Mouse (Mus musculus): Measurements from ENCODE around the gene Angptl8. TPM values are rescaled to one million over a fixed set of nuclear protein-coding genes. Genes with fewer than 3 reads are reported as not detected.

The Angptl8 gene
- total RNA-seq, 2 experiments from 2014 or later: not detected

DNA sequence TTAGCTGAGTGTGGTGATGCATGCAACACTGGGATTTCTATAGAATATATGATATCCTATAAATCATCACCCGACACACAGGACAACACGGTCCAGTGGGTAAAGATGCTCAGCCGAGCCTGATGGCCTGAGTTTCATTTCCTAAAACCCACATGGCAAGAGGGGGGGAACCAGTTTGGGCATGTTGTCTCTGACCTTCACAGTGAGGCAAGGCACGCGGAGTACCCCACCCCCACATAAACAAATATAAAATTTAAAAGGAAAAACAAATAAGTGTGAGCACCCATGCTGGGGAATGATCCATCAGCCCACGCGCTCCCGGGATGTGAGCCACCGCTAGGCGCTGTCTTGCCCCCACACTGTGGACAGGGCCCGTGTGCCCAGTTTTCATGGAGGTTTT lies 28.3 kb upstream of the Angptl8 start:
- no peak for DNase-seq (ENCODE audit: low spot score)
- intact Hi-C loops (cut with DNase I): loop anchor here (5.0 to 10.0 kb wide), 2 partner anchors 115 to 202 kb away; no protein-coding TSS in a partner anchor

DNA sequence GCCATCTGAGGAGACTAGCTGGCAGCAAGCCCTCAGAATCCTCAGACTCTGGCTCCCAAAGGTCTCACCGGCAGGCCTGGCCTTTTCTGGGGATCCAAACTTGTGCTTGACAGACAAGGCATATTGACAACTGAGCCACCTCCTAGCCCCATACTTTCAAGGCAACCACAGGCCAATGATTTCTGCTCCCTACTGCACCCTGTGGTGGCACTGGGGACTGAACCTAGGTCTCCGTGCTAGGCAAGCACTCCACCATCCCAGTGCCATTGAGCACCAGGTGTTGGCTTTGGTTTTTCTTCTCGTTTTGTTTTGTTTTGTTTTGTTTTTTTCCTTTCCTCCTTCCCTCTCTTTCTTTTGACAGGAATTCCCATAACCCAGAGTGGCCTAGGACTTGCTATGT lies 26.7 kb upstream of the Angptl8 start:
- intact Hi-C loops (cut with DNase I): loop anchor here (5.0 to 10.0 kb wide), 2 partner anchors 116 to 204 kb away; no protein-coding TSS in a partner anchor

DNA sequence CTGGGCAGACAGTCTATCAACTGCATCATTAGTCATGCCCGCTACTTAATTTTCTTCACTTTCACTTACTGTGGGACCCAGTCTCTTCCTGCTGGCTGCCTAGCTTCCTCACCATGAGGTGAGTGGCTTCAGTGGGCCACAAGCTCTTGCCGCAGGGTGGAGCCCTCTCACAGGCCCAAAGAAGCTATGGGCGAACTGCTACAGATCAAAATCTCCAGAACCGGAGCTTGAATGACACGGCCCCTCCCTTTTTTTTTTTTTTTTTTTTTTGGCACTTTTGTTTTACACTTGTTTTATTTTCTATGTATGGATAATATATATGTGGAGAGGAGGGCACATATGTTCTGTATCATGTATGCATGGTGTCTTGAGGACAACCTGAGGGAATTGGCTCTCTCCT lies 24.1 kb upstream of the Angptl8 start:
- DNase-seq (ENCODE audit: low spot score): no peak
- intact Hi-C loops (cut with DNase I): no loop called here

More for the DNA sequence above, 26.7 kb upstream of the Angptl8 start:
- no peak for DNase-seq (ENCODE audit: low spot score)

GRCm38 (mm10) chr9:21816716-21817305 lies 18.5 kb upstream of the Angptl8 start:
- intact Hi-C loops (cut with DNase I): no loop called here
- DNase-seq (ENCODE audit: low spot score): no peak

- intact Hi-C loops (cut with DNase I): no loop called here
- DNase-seq (ENCODE audit: low spot score): no peak
These were observed 17.2 kb upstream of the Angptl8 start for GRCm38 (mm10) chr9:21818125-21818524.

GRCm38 (mm10) chr9:21818561-21818960 lies 16.7 kb upstream of the Angptl8 start:
- intact Hi-C loops (cut with DNase I): no loop called here
- no peak for DNase-seq (ENCODE audit: low spot score)

GRCm38 (mm10) chr9:21819181-21819729 lies 16.1 kb upstream of the Angptl8 start:
- no peak for DNase-seq (ENCODE audit: low spot score)
- intact Hi-C loops (cut with DNase I): no loop called here

DNA sequence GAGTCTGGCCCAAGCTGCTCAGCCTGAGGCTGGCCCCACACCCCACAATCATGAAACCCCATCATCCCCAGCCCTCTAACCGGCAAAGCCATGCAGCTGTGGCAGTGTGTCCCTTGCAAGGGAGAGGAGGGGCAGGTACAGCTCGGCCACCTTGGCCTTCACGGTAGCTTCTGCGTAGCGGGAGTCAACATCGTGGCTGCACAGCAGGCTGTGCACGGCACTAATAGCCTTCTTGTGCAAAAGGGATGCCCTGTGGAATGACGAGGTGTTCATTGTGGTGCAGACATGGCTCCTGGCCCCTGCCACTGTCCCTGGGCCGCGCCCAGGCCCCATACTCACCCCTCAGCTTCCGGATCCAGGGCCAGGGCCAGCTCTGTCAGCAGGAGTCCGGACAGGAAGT lies 15.1 kb upstream of the Angptl8 start:
- intact Hi-C loops (cut with DNase I): no loop called here
- no peak for DNase-seq (ENCODE audit: low spot score)

DNA sequence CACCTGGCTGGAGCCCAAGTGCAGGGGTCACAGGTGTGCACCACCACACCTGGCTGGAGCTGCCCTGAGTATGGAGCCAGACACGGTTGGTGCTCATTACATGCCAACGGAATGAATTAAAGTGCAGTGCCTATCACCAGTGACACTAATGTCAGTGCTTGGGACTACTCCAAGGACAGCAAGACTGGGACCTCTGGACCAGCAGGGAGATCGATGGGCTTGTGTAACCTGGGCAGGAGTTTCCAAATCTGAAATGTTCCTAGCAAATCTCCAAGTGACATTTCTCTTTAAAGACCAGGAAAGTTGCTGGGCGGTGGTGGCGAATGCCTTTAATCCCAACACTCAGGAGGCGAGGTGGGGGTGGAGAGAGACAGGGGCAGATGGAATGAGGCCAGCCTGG lies 12.6 kb upstream of the Angptl8 start:
- intact Hi-C loops (cut with DNase I): no loop called here
- DNase-seq (ENCODE audit: low spot score): no peak

DNA sequence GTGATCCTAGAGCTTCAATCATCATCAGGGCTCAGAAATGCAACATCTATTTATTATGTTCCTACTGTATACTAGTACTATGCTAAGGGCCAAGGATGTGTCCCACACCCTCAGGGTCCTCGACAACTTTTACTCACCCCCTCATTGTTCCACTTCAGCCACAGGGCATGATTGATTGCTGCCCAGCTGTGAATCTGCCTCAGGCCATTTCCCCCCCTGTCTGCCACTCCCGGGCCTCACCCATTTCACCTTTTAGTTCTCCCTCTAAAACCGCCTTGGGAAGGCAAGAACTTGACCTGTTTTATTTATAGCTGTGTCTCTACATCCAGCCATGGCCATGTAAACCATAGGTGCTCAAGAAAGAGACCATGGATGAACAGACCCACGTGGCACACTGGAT lies 11.4 kb upstream of the Angptl8 start:
- intact Hi-C loops (cut with DNase I): no loop called here
- DNase-seq (ENCODE audit: low spot score): no peak

GRCm38 (mm10) chr9:21824366-21824765 lies 10.9 kb upstream of the Angptl8 start:
- no peak for DNase-seq (ENCODE audit: low spot score)
- intact Hi-C loops (cut with DNase I): no loop called here

DNA sequence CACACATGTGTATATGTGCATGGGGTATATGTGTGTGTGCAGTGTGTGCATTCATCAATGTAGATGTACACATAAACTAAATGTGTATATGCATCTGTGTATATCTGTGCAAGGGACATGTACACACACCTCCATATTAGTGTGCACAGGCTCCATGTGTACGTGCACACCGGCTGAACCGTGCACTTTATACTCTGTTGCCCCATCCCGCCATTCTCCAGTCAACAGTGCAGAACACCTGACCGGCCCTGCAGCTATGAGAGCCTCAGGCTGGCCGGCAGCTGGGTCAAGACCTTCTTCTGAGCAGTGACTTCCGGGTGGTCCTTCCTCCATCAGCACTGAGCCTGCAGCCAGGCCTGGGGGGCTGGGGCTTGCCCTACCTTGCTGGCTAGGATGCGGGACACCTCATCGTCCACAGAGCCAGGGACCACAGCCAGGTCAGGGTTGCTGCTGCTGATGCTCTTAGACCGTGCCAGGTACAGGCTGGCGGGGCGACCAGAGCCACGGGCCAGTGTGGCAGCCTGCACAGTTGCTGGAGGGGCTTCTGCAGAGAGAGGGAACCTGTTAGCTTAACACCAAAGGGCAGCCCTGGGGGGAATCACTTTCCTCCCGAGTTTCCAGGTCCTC lies 5.4 kb upstream of the Angptl8 start:
- no peak for DNase-seq (ENCODE audit: low spot score)
- intact Hi-C loops (cut with DNase I): no loop called here

- intact Hi-C loops (cut with DNase I): no loop called here
These were observed 4.9 kb upstream of the Angptl8 start for GRCm38 (mm10) chr9:21830461-21830850.

GRCm38 (mm10) chr9:21830936-21831335 lies 4.4 kb upstream of the Angptl8 start:
- intact Hi-C loops (cut with DNase I): no loop called here
- DNase-seq (ENCODE audit: low spot score): no peak

More at GRCm38 (mm10) chr9:21830461-21830850, 4.9 kb upstream of the Angptl8 start:
- DNase-seq (ENCODE audit: low spot score): no peak

- no peak for DNase-seq (ENCODE audit: low spot score)
- intact Hi-C loops (cut with DNase I): no loop called here
These were observed 3.6 kb upstream of the Angptl8 start for GRCm38 (mm10) chr9:21831558-21832240.

DNA sequence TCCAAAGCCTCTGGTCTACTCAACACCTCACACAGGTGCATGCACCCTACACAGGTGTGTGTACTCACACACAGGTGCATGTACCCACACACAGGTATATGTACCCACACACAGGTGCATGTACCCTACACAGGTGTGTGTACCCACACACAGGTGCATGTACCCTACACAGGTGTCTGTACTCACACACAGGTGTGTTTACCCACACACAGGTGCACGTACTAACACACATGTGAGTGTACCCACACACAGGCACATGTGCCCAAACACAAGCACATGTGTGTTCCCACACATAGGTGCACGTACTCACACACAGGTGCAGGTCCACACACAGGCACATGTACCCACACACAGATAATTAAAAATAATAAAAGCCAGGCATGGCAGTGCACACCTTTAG lies 2.4 kb downstream of the Angptl8 start:
- intact Hi-C loops (cut with DNase I): no loop called here

GRCm38 (mm10) chr9:21840115-21840787 lies 4.9 kb downstream of the Angptl8 start:
- intact Hi-C loops (cut with DNase I): loop anchor here (1.0 kb wide), 1 partner anchor 31 kb away; no protein-coding TSS in a partner anchor
- DNase-seq (ENCODE audit: low spot score): no peak

More for the DNA sequence above, 2.4 kb downstream of the Angptl8 start:
- no peak for DNase-seq (ENCODE audit: low spot score)

- DNase-seq (ENCODE audit: low spot score): no peak
- intact Hi-C loops (cut with DNase I): no loop called here
These were observed 6.0 kb downstream of the Angptl8 start for GRCm38 (mm10) chr9:21841340-21841739.

DNA sequence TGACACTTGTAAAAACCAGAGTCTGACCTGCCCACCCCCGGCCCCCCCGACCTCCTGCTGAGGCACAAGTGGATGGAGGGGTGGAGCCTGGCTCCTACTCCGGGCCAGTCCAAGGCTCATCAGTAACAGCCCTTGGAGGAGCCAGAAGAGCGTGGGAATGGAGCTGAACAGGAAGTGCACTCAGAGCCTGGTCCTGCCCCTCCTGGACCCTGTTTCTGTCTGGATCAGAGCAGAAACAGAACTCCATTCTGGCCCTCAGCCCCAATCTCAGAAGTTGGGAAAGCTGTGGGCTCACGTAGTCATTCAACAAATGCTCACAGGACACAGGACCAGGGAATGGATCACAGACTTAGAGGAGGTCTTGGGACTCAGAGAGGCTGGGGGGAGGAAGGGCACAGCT lies 7.1 kb downstream of the Angptl8 start:
- intact Hi-C loops (cut with DNase I): no loop called here
- peak; percentile 72 for DNase-seq (ENCODE audit: low spot score)

DNA sequence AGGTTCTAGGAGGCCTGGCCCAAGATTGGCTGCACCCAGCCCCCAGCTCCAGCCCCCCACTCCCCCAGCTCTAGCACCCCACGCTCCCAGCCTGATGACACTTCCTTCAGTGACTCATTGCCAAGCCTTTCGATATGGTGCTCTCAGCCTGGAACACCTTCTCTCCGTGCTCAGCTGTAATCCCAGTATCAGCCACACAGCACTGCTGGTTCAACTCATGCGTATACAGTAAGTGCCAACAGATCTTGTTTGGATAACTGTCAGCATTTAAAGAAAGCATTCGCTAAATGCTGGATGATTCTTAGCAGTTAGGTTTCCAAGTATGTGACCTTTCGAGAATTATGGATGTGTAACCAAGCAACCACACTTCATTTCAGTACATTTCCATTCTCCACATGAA lies 7.8 kb downstream of the Angptl8 start:
- DNase-seq (ENCODE audit: low spot score): no peak
- intact Hi-C loops (cut with DNase I): no loop called here
